Mouse (Mus musculus) midbrain, postnatal 0 days (tissue): ENCODE measurements around the gene Rcc2. TPM values are rescaled to one million over a fixed set of nuclear protein-coding genes. Genes with fewer than 3 reads are reported as not detected.

ENCODE experiments used
- ATAC-seq: fragments of 200-750 bp; cut with Nextera tagmentation; 2 replicates; pipeline ENCODE4 v1.8.0; 2017; ENCODE audit warnings: moderate number of reproducible peaks, mild to moderate bottlenecking, moderate TSS enrichment, moderate library complexity; ENCODE audit not compliant: low FRiP score
- DNase-seq: peaks from one replicate; pipeline ENCODE4 v3.0.0-alpha.2; 2015; ENCODE audit warnings: low spot score
- H3K27ac ChIP-seq: fragments of 300-500 bp; sonication (generic); 2 replicates; pipeline ENCODE4 v1.5.1; 2014; ENCODE audit warnings: low read depth, mild to moderate bottlenecking, low read length, mixed read lengths
- H3K27me3 ChIP-seq: fragments of 300-500 bp; sonication (generic); 2 replicates; pipeline ENCODE4 v1.6.1; 2014; ENCODE audit warnings: low read length, control low read depth, mixed read lengths; ENCODE audit not compliant: insufficient read depth
- H3K36me3 ChIP-seq: fragments of 300-500 bp; sonication (generic); 2 replicates; pipeline ENCODE4 v1.6.1; 2014; ENCODE audit warnings: low read length, control low read depth, mixed read lengths; ENCODE audit not compliant: insufficient read depth
- H3K4me1 ChIP-seq: fragments of 300-500 bp; sonication (generic); 2 replicates; pipeline ENCODE4 v1.6.1; 2014; ENCODE audit warnings: mild to moderate bottlenecking, control low read depth, antibody characterized with exemption, low read length, mixed read lengths; ENCODE audit not compliant: insufficient read depth
- H3K4me2 ChIP-seq: fragments of 300-500 bp; sonication (generic); 2 replicates; pipeline ENCODE4 v1.6.1; 2014; ENCODE audit warnings: low read depth, mild to moderate bottlenecking, low read length, mixed read lengths; ENCODE audit not compliant: poor library complexity, severe bottlenecking
- H3K4me3 ChIP-seq: fragments of 300-500 bp; sonication (generic); 2 replicates; pipeline ENCODE4 v1.5.1; 2014; ENCODE audit warnings: low read depth, mild to moderate bottlenecking, low read length, moderate library complexity
- H3K9ac ChIP-seq: fragments of 300-500 bp; sonication (generic); replicated peaks from 2 replicates; pipeline ENCODE4 v1.6.1; 2014; ENCODE audit warnings: mild to moderate bottlenecking, low read length, moderate library complexity, mixed read lengths; ENCODE audit not compliant: poor library complexity, severe bottlenecking
- H3K9me3 ChIP-seq: fragments of 300-500 bp; sonication (generic); 2 replicates; pipeline ENCODE4 v1.6.1; 2016; ENCODE audit warnings: low read length, control low read depth
- CTCF ChIP-seq: IDR thresholded peaks from 2 replicates; pipeline ENCODE4 v1.5.1; 2016; ENCODE audit warnings: antibody characterized with exemption, mild to moderate bottlenecking
- WGBS: fragments of 180-500 bp; shearing (Covaris S2); extraction: QIAGEN DNeasy Blood & Tissue Kit; methylation state at CpG from one replicate; pipeline ENCODE4 v1.1.7; 2014; 5-methylcytosine and 5-hydroxymethylcytosine counted together
- polyA plus RNA-seq: library from polyadenylated mRNA; unstranded; fragments of >200 nt; fragmentation: Nextera tagmentation; extraction: Ambion mirVana; gene quantifications from 2 replicates; pipeline ENCODE4 v1.2.1, GENCODE M21; 2015
- total RNA-seq: library from RNA; depleted of rRNA; stranded (reverse); fragments of >200 nt; gene quantifications from 2 replicates; pipeline ENCODE4 v1.2.3, GENCODE M21; 2014

The Rcc2 gene
- total and polyA plus RNA-seq, 2 experiments from 2014 or later: 13.2 to 51.2 TPM

DNA sequence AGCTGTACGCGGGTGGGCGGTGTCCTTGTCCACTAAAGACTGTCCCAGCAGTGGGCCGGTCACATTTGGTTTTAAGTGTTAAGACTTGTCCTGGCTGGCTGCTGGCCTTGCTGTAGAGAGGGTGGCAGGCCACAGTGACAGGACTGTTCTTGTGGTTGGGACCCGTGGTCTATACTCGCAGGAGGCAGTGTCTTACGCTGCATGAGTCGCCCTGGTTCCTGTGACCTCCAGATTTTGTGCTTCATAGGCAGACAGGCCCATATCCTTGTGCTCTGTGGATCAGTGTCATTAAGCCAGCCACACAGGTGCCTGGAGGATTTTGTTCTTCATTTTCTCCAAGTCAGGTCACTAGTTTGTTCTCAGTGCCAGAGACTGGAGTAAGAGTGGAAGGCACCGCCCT, 18.1 kb downstream of the Rcc2 start:
- Histone ChIP-seq H3K4me1 (peaks cover 5% of the 10 kb centered on the region; the same call in 1 of the 2 replicates), H3K36me3 (peaks cover 64% of the 10 kb centered on the region), H3K4me3 (no peak overlapping the region), H3K4me2 (no peak overlapping the region), H3K9me3 (no peaks in the 10 kb centered on the region), H3K27ac (no peak overlapping the region), H3K27me3 (no peaks in the 10 kb centered on the region), H3K9ac (no peak overlapping the region)
- TF ChIP-seq CTCF: no peak
- WGBS: 97% methylated on average over 9 of the region's 9 CpGs
- ATAC-seq (no peak), DNase-seq (no peak)

DNA sequence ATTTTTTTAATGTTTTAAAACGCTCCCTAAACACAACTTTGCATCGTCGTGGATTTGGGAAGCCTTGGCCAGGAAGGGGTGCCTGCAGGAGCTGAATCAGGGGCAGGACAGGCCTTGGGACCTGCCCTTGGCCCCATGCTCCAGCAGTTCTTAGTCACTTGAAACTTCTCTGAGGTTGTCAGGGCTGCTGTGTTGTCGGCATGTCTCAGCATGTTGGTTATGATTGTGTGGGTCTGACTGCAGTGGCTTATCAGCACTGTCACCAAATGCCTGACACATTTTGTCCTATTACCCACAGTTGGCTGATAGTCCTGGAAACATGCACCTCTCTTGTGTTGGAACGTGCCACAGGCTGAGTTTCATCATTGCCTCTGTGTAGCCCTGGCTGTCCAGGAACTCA, 19.8 kb downstream of the Rcc2 start:
- H3K4me1 ChIP-seq: no peaks in the 10 kb centered on the region
- H3K9ac ChIP-seq: no peak overlapping the region
- H3K9me3 ChIP-seq: no peaks in the 10 kb centered on the region
- WGBS: 90% methylated on average over 5 of the region's 5 CpGs
- DNase-seq (no peak), ATAC-seq (no peak)
- no peak overlapping the region for H3K4me3 ChIP-seq
- no peak overlapping the region for H3K27ac ChIP-seq
- no peak overlapping the region for H3K4me2 ChIP-seq
- TF ChIP-seq CTCF: no peak
- H3K27me3 ChIP-seq: no peaks in the 10 kb centered on the region
- H3K36me3 ChIP-seq: peaks cover 64% of the 10 kb centered on the region

DNA sequence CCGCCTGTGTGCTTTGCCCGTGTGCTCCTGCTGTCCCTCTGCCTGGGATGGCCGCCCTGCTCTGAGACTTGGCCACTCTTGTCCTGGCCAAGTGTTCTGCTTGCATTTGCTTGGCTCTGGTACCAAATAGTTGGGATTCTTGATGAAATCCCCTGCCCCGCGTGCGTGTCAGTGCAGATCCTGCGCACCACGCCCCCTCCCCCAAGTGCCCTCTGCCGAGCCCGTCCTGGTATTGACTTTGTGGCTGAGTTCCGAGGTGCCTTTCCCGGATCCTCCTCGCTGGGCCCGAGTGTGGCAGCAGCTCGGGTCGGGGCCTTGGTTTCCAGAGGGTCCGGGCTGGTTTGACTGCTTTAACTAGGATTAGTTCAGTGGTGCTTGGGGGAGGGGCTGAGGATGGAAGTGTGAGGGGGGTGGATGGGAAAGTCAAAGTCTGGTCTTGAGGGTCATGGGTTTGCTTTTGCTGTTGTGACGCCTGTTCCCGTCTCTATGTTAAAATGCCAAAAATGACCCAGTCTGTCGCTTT, 21.7 kb downstream of the Rcc2 start:
- H3K4me3 ChIP-seq: no peak overlapping the region
- no peaks in the 10 kb centered on the region for H3K4me1 ChIP-seq
- H3K9ac ChIP-seq: no peak overlapping the region
- no peaks in the 10 kb centered on the region for H3K27me3 ChIP-seq
- no peak overlapping the region for H3K27ac ChIP-seq
- no peak for DNase-seq
- no peak for ATAC-seq
- H3K9me3 ChIP-seq: no peaks in the 10 kb centered on the region
- TF ChIP-seq CTCF: no peak
- H3K36me3 ChIP-seq: peaks cover 47% of the 10 kb centered on the region
- 86% methylated on average over 20 of the region's 20 CpGs for WGBS
- H3K4me2 ChIP-seq: no peak overlapping the region

DNA sequence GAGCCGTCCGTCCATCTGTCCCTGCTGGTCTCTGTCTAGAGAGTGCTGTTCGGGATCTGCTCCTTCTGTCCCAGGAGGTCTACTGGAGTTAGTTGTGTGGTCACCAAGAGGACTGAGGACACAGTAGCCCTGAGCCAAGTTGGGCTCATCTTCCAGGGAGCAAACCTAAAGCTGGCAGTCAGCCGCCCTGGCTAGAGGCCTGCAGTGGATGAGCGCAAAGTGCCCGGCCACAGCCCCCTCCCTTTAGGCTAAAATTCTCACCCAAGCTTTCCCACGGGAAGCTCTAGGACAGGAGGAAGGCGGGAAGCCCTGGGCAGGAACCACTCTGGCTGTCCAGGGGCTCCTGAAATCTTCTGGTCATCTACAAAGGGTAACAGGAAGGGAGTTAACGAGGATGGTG, 22.4 kb downstream of the Rcc2 start:
- no peak overlapping the region for H3K9ac ChIP-seq
- H3K4me1 ChIP-seq: no peaks in the 10 kb centered on the region
- no peak for ATAC-seq
- no peak for TF ChIP-seq CTCF
- peaks cover 44% of the 10 kb centered on the region for H3K36me3 ChIP-seq
- no peaks in the 10 kb centered on the region for H3K9me3 ChIP-seq
- no peak overlapping the region for H3K4me3 ChIP-seq
- H3K27me3 ChIP-seq: no peaks in the 10 kb centered on the region
- no peak overlapping the region for H3K4me2 ChIP-seq
- H3K27ac ChIP-seq: no peak overlapping the region
- DNase-seq: peak; percentile 22
- 71% methylated on average over 9 of the region's 9 CpGs for WGBS

DNA sequence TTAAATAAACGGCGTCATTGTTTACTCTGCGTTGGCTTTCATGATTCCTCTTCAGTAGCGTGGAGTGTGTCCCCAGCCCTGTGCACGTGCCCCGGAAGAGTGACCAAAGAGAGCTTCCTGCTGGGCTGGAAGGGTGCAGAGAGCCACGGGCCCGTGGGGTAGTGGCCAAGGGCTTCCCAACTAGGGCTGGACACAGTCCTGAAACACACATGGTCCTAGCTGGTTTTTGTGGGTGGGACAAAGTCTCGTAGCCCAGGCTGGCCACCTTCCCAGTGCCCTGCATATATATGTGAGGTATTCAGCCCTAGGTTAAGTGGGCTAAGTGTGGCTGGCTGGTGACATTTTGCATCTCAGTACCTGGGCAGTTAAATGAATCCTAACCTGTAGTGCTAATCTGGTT, 22.9 kb downstream of the Rcc2 start:
- Histone ChIP-seq H3K4me3 (no peak overlapping the region), H3K27ac (no peak overlapping the region), H3K4me2 (no peak overlapping the region), H3K9me3 (no peaks in the 10 kb centered on the region), H3K36me3 (peaks cover 39% of the 10 kb centered on the region), H3K9ac (no peak overlapping the region), H3K27me3 (no peaks in the 10 kb centered on the region), H3K4me1 (no peaks in the 10 kb centered on the region)
- TF ChIP-seq CTCF: no peak
- DNase-seq (no peak), ATAC-seq (no peak)
- WGBS: 78% methylated on average over 9 of the region's 9 CpGs

DNA sequence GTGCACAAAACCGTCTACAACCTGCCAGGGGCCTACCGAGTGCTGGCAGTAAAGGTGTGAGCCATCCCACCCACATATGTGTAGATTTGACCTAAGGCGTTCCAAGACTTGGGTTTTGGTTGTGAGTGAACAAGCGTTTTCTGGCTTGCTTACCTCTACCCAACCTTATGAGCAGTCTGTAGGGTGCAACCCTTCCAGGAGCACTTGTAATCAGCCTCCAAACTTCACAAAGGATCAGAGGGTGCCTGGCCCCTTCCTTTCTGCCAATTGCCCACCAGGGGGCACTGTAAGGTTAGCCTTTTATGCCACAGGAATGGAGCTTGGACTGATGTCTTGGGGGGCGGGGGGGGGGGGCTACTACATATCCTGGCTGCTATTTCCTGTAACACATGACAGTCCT, 23.5 kb downstream of the Rcc2 start:
- Histone ChIP-seq H3K27me3 (no peaks in the 10 kb centered on the region), H3K4me1 (no peaks in the 10 kb centered on the region), H3K4me3 (no peak overlapping the region), H3K9me3 (no peaks in the 10 kb centered on the region), H3K36me3 (peaks cover 34% of the 10 kb centered on the region), H3K27ac (no peak overlapping the region), H3K9ac (no peak overlapping the region), H3K4me2 (no peak overlapping the region)
- ATAC-seq (peak; percentile 59; the same call in 1 of the 2 replicates), DNase-seq (peak; percentile 62)
- 59% methylated on average over 5 of the region's 5 CpGs for WGBS
- peak; percentile 82 for TF ChIP-seq CTCF
